Mouse (Mus musculus): ENCODE results near the gene A230050P20Rik. TPM values are rescaled to one million over a fixed set of nuclear protein-coding genes. Genes with fewer than 3 reads are reported as not detected.

A230050P20Rik gene
- polyA plus RNA-seq, 1 experiment from 2014 or later, result 7.6 TPM

DNA sequence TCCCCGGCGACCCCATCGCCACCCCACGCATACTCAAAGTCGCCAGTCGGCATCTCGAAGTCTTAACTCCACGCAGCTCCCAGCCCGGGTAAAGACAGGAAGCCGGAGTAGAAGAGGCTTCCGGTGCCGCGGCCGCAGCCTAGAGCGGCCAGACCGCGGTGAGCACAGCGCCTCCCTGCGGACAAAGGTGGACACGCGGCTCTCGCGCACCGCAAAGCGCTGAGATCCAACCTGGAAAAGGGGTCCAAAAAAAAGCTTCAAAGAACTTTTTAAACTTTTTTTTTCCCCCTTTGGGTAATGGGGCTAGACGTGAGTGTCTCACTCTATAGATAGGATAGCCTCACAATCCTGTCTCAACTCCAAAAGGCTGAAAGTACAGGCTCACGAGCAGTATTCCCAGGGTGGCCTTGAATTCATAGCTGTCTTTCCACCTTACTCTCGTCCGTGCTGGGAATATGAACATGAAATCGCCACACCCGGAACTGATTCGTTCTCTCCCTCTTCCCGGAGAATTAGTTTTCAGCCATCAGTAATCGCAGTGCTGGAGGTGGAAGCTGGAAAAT is 30.1 kb downstream of the A230050P20Rik start, which contains the start of gene Eif3g:
Gene Eif3g, minus strand, starts transcription at position 113 of the 563 bp plus-strand sequence.
- Histone ChIP-seq H3K27me3 (ENCODE audit: insufficient read depth, low read length) (no peaks in the 10 kb centered on the region), H3K9me3 (replicated peaks; ENCODE audit: low read length) (no peaks in the 10 kb centered on the region), H3K36me3 (ENCODE audit: insufficient read depth, low read length) (peaks cover 28% of the 10 kb centered on the region), H3K4me3 (replicated peaks; ENCODE audit: low read depth, low read length) (peak within 1 kb of the TSS; percentile 88), H3K27ac (peak within 1 kb of the TSS; percentile 68), H3K9ac (ENCODE audit: low read depth, low read length) (peak within 1 kb of the TSS; percentile 94), H3K4me1 (replicated peaks; ENCODE audit: insufficient read depth, low read length) (peaks cover 8% of the 10 kb centered on the region), H3K4me2 (ENCODE audit: low read length) (peak within 1 kb of the TSS; percentile 74)
- WGBS, result 4% methylated on average over 34 of the region's 34 CpGs
- DNase-seq (ENCODE audit: low spot score) (peak; percentile 93), ATAC-seq (replicated peaks; ENCODE audit: low FRiP score, low read depth) (peak; percentile 80)
- TF ChIP-seq CTCF (IDR thresholded peaks at IDR 0.05; ENCODE audit: low read depth), result peak; percentile 94

DNA sequence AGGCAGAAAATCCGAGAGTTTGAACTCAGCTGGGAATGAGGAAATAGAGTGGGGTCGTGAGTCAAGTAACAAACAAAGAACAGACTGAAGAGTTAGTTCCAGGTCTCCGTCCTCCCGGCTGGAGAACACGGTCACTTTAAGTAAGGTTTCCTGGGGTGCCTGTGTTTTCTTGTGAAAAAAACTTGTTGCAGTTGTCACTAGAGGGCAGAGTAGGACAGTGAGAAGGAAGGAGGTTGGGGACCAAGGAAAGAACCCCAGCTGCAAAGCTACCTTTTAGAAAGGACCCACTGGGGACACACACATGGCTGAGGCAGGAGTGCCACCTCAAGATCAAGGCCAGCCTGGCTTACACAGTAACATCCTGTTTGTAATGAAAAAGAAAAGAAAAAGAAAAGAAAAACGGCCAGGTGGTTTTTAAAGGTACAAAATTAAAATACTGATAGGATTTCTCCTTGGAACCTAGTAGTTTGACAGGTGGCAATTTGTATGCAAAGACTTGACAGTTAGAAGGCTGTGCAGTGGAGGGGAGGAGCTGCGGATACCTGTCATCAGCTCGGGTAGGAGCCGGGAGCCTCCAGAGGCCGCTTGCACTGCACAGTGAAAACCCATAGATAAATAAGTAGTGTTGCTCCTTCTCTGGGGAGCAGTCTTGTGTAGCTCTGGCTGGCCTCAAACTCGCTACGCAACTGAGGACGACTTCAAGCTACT is 33.2 kb downstream of the A230050P20Rik start:
- TF ChIP-seq CTCF (IDR thresholded peaks at IDR 0.05; ENCODE audit: low read depth), result peak; percentile 76
- Histone ChIP-seq H3K27me3 (ENCODE audit: insufficient read depth, low read length) (no peaks in the 10 kb centered on the region), H3K36me3 (ENCODE audit: insufficient read depth, low read length) (peaks cover 12% of the 10 kb centered on the region; the same call in 1 of the 2 replicates), H3K9me3 (replicated peaks; ENCODE audit: low read length) (no peaks in the 10 kb centered on the region), H3K9ac (ENCODE audit: low read depth, low read length) (no peak overlapping the region), H3K4me1 (replicated peaks; ENCODE audit: insufficient read depth, low read length) (peaks cover 8% of the 10 kb centered on the region), H3K27ac (no peak overlapping the region), H3K4me2 (ENCODE audit: low read length) (no peak overlapping the region), H3K4me3 (replicated peaks; ENCODE audit: low read depth, low read length) (no peak overlapping the region)
- no peak for ATAC-seq (replicated peaks; ENCODE audit: low FRiP score, low read depth)
- DNase-seq (ENCODE audit: low spot score), result peak; percentile 88
- 12% methylated on average over 13 of the region's 13 CpGs for WGBS

DNA sequence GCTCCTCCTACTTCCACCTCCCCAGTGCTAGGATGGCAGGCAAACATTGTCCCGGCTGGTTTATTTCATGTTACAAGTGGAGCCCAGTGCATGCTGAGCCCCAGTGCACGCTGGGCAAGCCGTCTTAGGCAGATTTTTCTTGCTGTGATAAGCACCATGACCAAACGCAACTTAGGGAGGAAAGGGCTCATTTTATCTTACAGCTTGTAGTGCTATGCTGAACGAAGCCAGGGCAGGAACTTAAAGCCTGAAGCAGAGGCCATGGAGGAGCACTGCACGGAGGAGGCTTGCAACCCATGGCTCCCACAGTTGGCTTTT is 33.7 kb downstream of the A230050P20Rik start:
- H3K36me3 ChIP-seq (ENCODE audit: insufficient read depth, low read length), result peaks cover 16% of the 10 kb centered on the region; the same call in 1 of the 2 replicates
- no peak for TF ChIP-seq CTCF (IDR thresholded peaks at IDR 0.05; ENCODE audit: low read depth)
- H3K4me2 ChIP-seq (ENCODE audit: low read length), result no peak overlapping the region
- H3K27ac ChIP-seq, result no peak overlapping the region
- peaks cover 6% of the 10 kb centered on the region for H3K4me1 ChIP-seq (replicated peaks; ENCODE audit: insufficient read depth, low read length)
- WGBS, result 26% methylated on average over 6 of the region's 6 CpGs
- H3K4me3 ChIP-seq (replicated peaks; ENCODE audit: low read depth, low read length), result no peak overlapping the region
- no peak overlapping the region for H3K9ac ChIP-seq (ENCODE audit: low read depth, low read length)
- no peaks in the 10 kb centered on the region for H3K27me3 ChIP-seq (ENCODE audit: insufficient read depth, low read length)
- ATAC-seq (replicated peaks; ENCODE audit: low FRiP score, low read depth) (no peak), DNase-seq (ENCODE audit: low spot score) (no peak)
- H3K9me3 ChIP-seq (replicated peaks; ENCODE audit: low read length), result no peaks in the 10 kb centered on the region

DNA sequence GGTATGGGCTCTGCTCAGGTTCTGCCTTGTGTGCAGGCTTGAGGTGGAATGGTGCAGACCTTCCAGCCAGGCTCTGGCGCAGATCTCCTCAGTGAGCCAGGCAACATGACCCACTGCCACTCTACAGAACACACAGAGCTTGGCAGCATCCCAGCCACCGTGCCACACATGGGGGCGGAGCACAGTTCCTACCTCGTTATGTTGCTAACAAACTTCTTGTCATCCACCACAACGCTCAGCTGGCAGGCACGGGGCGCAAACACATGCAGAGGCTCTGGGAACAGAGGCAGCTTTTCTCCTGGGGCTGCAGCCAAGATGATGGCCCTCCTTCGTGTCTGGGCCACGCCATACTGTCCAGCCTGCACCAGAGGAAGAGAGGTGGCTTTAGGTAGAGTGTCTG is 41.5 kb downstream of the A230050P20Rik start:
- Histone ChIP-seq H3K36me3 (ENCODE audit: insufficient read depth, low read length) (peaks cover 90% of the 10 kb centered on the region), H3K4me2 (ENCODE audit: low read length) (no peak overlapping the region), H3K27me3 (ENCODE audit: insufficient read depth, low read length) (no peaks in the 10 kb centered on the region), H3K27ac (no peak overlapping the region), H3K4me1 (replicated peaks; ENCODE audit: insufficient read depth, low read length) (no peaks in the 10 kb centered on the region), H3K9ac (ENCODE audit: low read depth, low read length) (no peak overlapping the region), H3K4me3 (replicated peaks; ENCODE audit: low read depth, low read length) (no peak overlapping the region), H3K9me3 (replicated peaks; ENCODE audit: low read length) (no peaks in the 10 kb centered on the region)
- TF ChIP-seq CTCF (IDR thresholded peaks at IDR 0.05; ENCODE audit: low read depth), result no peak
- no peak for DNase-seq (ENCODE audit: low spot score)
- no peak for ATAC-seq (replicated peaks; ENCODE audit: low FRiP score, low read depth)
- WGBS, result 94% methylated on average over 9 of the region's 9 CpGs

DNA sequence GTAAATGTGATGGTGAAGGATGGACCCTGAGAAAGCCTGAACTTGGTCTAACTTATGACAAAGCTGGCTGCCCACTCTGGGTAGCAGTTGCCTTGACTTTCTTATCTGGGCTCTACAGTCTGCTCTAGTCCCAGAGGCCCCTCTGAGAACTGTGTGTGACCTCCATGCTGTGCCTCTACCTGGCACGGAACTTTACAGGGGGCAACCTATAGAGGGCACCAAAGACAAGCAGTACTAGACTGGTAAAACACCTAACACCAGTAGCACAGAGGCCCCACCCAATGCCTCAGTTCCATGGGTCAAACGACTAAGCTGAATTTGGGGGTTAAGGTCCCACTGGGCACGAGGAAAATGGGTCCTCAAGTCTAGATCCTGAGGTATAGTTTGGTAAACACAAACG is 47.7 kb downstream of the A230050P20Rik start:
- 81% methylated on average over 4 of the region's 4 CpGs for WGBS

DNA sequence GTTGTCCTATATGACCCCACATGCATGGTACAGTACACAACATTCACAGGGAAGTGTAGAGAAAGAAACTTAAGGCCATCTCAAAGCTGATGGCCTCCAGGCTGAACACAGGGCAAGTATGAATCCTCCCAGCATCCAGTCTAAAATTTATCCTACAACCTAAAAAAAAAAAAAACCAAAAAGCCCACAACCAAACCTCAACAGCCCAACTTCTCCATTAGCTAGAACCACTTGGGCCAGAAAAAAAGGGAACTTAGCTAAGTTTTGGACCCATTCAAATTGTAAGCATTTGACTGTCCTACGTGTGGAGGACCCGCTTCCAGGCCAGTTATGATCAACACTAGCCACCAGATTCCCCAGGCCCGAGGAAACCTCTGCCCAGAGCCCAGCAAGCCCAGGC is 54.8 kb downstream of the A230050P20Rik start:
- H3K4me3 ChIP-seq (replicated peaks; ENCODE audit: low read depth, low read length), result no peak overlapping the region
- no peak for TF ChIP-seq CTCF (IDR thresholded peaks at IDR 0.05; ENCODE audit: low read depth)
- no peak overlapping the region for H3K9ac ChIP-seq (ENCODE audit: low read depth, low read length)
- no peaks in the 10 kb centered on the region for H3K27me3 ChIP-seq (ENCODE audit: insufficient read depth, low read length)
- WGBS, result 95% methylated on average over 3 of the region's 3 CpGs
- no peaks in the 10 kb centered on the region for H3K9me3 ChIP-seq (replicated peaks; ENCODE audit: low read length)
- H3K36me3 ChIP-seq (ENCODE audit: insufficient read depth, low read length), result peaks cover 90% of the 10 kb centered on the region
- no peak overlapping the region for H3K27ac ChIP-seq
- ATAC-seq (replicated peaks; ENCODE audit: low FRiP score, low read depth) (no peak), DNase-seq (ENCODE audit: low spot score) (no peak)
- H3K4me2 ChIP-seq (ENCODE audit: low read length), result no peak overlapping the region
- no peaks in the 10 kb centered on the region for H3K4me1 ChIP-seq (replicated peaks; ENCODE audit: insufficient read depth, low read length)

More for the DNA sequence above, 47.7 kb downstream of the A230050P20Rik start:
- H3K4me3 ChIP-seq (replicated peaks; ENCODE audit: low read depth, low read length), result no peak overlapping the region
- H3K9me3 ChIP-seq (replicated peaks; ENCODE audit: low read length), result no peaks in the 10 kb centered on the region
- no peaks in the 10 kb centered on the region for H3K4me1 ChIP-seq (replicated peaks; ENCODE audit: insufficient read depth, low read length)
- H3K27ac ChIP-seq, result no peak overlapping the region
- ATAC-seq (replicated peaks; ENCODE audit: low FRiP score, low read depth) (no peak), DNase-seq (ENCODE audit: low spot score) (no peak)
- H3K36me3 ChIP-seq (ENCODE audit: insufficient read depth, low read length), result peaks cover 95% of the 10 kb centered on the region
- no peak overlapping the region for H3K9ac ChIP-seq (ENCODE audit: low read depth, low read length)
- TF ChIP-seq CTCF (IDR thresholded peaks at IDR 0.05; ENCODE audit: low read depth), result peak; percentile 60
- H3K27me3 ChIP-seq (ENCODE audit: insufficient read depth, low read length), result no peaks in the 10 kb centered on the region
- no peak overlapping the region for H3K4me2 ChIP-seq (ENCODE audit: low read length)

Small RNAs within 50 kb of the gene (microRNA-seq; reads per million reads assigned to microRNA genes)
- gene Mir7081, result not detected

Other genes starting within 250 kb of the A230050P20Rik start
- 446 and 511 TPM in 2 replicates for gene Ubl5, start 225.8 kb upstream of the A230050P20Rik start, polyA plus RNA-seq (2015; fragmentation: Nextera tagmentation; extraction: Ambion mirVana)
- gene Fbxl12, start 223.9 kb upstream of the A230050P20Rik start, polyA plus RNA-seq (2015; fragmentation: Nextera tagmentation; extraction: Ambion mirVana), result 16.0 and 17.9 TPM in 2 replicates
- gene Pin1, start 216.5 kb upstream of the A230050P20Rik start, polyA plus RNA-seq (2015; fragmentation: Nextera tagmentation; extraction: Ambion mirVana), result 41.5 and 44.1 TPM in 2 replicates
- 3.4 and 3.6 TPM in 2 replicates for gene Olfm2, start 122.3 kb upstream of the A230050P20Rik start, polyA plus RNA-seq (2015; fragmentation: Nextera tagmentation; extraction: Ambion mirVana)
- gene Col5a3, start 53.6 kb upstream of the A230050P20Rik start, polyA plus RNA-seq (2015; fragmentation: Nextera tagmentation; extraction: Ambion mirVana), result 0.82 and 1.2 TPM in 2 replicates
- gene Rdh8, start 50.1 kb upstream of the A230050P20Rik start, polyA plus RNA-seq (2015; fragmentation: Nextera tagmentation; extraction: Ambion mirVana), result not detected in 2 replicates
- gene Angptl6, start 11.1 kb downstream of the A230050P20Rik start, polyA plus RNA-seq (2015; fragmentation: Nextera tagmentation; extraction: Ambion mirVana), result 2.5 and 2.6 TPM in 2 replicates
- gene Ppan, start 19.5 kb downstream of the A230050P20Rik start, polyA plus RNA-seq (2015; fragmentation: Nextera tagmentation; extraction: Ambion mirVana), result 56.3 and 57.9 TPM in 2 replicates
- gene Eif3g, start 30.0 kb downstream of the A230050P20Rik start, polyA plus RNA-seq (2015; fragmentation: Nextera tagmentation; extraction: Ambion mirVana), result 234 and 243 TPM in 2 replicates
- 34.1 and 43.1 TPM in 2 replicates for gene Dnmt1, start 91.2 kb downstream of the A230050P20Rik start, polyA plus RNA-seq (2015; fragmentation: Nextera tagmentation; extraction: Ambion mirVana)
- 21.3 and 23.3 TPM in 2 replicates for gene S1pr2, start 108.1 kb downstream of the A230050P20Rik start, polyA plus RNA-seq (2015; fragmentation: Nextera tagmentation; extraction: Ambion mirVana)
- gene Mrpl4, start 134.1 kb downstream of the A230050P20Rik start, polyA plus RNA-seq (2015; fragmentation: Nextera tagmentation; extraction: Ambion mirVana), result 155 and 158 TPM in 2 replicates
- 12.3 and 13.4 TPM in 2 replicates for gene Icam1, start 147.3 kb downstream of the A230050P20Rik start, polyA plus RNA-seq (2015; fragmentation: Nextera tagmentation; extraction: Ambion mirVana)
- 0.26 and 0.50 TPM in 2 replicates for gene Icam4, start 160.7 kb downstream of the A230050P20Rik start, polyA plus RNA-seq (2015; fragmentation: Nextera tagmentation; extraction: Ambion mirVana)
- 0.21 and 0.27 TPM in 2 replicates for gene Icam5, start 163.4 kb downstream of the A230050P20Rik start, polyA plus RNA-seq (2015; fragmentation: Nextera tagmentation; extraction: Ambion mirVana)
- gene Zglp1, start 198.5 kb downstream of the A230050P20Rik start, polyA plus RNA-seq (2015; fragmentation: Nextera tagmentation; extraction: Ambion mirVana), result 0.29 TPM in 1 of 2 replicates, not detected in the other
- gene Gm49373, start 204.5 kb downstream of the A230050P20Rik start, polyA plus RNA-seq (2015; fragmentation: Nextera tagmentation; extraction: Ambion mirVana), result 0.38 and 0.62 TPM in 2 replicates
- gene Fdx1l, start 205.0 kb downstream of the A230050P20Rik start, polyA plus RNA-seq (2015; fragmentation: Nextera tagmentation; extraction: Ambion mirVana), result 61.5 and 63.9 TPM in 2 replicates
- gene Gm38431, start 223.4 kb downstream of the A230050P20Rik start, polyA plus RNA-seq (2015; fragmentation: Nextera tagmentation; extraction: Ambion mirVana), result 0.80 and 0.91 TPM in 2 replicates
- gene Raver1, start 223.4 kb downstream of the A230050P20Rik start, polyA plus RNA-seq (2015; fragmentation: Nextera tagmentation; extraction: Ambion mirVana), result 40.8 and 41.3 TPM in 2 replicates